Mouse (Mus musculus): ENCODE data around the gene Cmtm6. TPM values are rescaled to one million over a fixed set of nuclear protein-coding genes. Genes with fewer than 3 reads are reported as not detected.
A peak's percentile ranks its signal among the peaks of the same experiment; 100 is the strongest.

Cmtm6 gene
- total RNA-seq, 2 experiments from 2014 or later, result 6.5 to 6.7 TPM

DNA sequence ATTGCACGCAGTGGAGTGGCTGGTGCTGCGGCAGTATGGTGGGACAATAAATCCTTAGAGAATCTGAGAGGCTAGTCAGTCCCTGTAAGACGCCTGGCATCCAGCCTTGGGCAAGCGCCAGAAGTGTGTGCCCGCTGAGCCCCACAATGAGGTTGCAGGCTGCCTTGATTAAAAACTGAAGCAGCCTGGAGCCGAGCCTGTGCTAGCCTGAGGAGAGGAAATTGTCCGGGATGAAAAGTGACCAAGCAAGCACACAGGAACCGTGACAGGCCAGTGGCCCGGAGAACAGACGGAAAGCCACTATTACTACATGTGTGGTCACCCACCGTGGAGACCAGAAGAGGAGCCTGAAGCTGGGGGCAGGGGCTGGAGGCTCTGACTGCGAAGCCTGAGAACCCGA is 36.1 kb downstream of the Cmtm6 start:
- DNase-seq, result no peak
- intact Hi-C loops (cut with DNase I), result no loop called here

GRCm38 (mm10) chr9:114767507-114767906 is 36.6 kb downstream of the Cmtm6 start:
- DNase-seq, result no peak
- intact Hi-C loops (cut with DNase I), result no loop called here

DNA sequence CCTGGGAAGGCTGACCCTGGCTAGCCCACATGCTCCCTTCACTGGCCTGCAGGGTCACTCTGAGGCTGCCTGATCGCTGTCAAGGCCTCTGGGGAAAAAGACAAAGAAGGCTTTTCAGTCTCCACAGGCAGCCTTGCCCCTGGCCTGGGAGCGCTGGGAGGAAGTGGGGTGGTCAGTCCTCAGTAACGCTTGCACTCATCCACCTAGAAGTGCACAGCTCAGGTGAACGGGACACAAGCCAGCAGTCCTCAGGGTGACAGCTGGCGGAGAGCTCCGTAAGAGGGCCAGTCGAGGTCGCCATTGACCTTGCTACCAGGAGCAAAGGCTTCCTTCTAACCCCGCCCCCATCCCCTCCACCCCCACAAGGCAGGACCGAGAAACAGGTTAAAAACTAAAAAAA is 37.1 kb downstream of the Cmtm6 start:
- DNase-seq, result no peak
- intact Hi-C loops (cut with DNase I), result no loop called here

DNA sequence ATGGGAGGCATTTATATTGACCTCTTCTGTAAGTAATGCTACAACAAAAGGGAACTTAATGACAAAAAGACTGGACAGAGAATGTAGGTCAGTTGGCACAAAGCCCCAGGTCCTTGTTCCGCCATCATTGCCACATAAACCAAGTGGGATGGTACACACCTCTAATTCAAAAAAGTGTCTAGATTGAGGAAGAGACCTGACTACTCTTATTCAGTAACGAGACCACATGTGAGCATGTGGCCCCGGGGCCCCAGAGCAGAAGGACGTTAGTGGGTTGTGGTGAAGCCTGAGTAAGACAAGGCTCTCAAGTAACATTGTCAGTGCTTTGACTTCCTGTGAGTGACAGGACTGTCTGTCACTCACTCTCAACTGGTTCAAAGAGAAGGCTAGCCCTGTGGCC is 39.3 kb downstream of the Cmtm6 start:
- no peak for DNase-seq
- intact Hi-C loops (cut with DNase I), result no loop called here

GRCm38 (mm10) chr9:114771565-114771964 is 40.6 kb downstream of the Cmtm6 start:
- intact Hi-C loops (cut with DNase I), result no loop called here
- no peak for DNase-seq

DNA sequence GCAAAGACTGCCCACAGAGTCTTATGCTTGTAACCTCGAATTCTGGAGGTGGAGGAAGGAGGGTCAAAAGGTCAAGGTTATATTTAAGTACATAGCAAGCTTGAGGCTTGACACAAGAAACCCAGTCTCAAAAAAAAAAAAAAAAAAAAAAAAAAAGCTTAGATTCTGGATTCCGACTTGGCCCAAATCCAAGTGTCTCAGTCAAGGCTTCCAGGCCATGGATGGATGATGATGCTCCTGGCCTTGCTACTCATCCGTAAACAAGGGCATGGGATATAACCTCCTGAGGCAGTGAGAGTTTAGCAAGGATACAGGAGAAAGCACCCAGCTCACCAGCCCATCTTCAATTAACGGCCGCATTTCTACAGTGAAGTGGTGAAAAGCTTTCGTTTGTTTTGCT is 43.7 kb downstream of the Cmtm6 start:
- intact Hi-C loops (cut with DNase I), result no loop called here
- no peak for DNase-seq

DNA sequence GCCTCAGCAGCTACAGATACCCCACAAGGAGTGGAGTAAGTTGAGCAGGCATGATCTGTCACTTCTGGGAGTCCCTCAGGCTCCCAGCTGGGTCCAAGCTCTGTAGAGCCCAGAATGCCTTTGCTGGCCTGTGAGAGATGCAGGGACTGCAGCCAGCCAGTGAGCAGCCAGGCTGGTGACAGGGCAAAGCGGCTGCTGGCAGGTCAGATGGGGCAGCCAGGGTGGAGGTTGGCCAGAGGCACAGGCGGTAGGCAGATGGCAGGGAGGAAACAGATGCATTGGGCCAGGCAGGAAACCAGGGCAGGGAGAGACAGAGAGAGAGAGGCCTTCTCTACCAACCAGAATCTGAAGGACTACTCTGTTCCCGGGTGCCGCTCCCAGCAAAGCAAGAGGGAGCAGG is 44.4 kb downstream of the Cmtm6 start:
- DNase-seq, result peak; percentile 38 to 40
- intact Hi-C loops (cut with DNase I), result no loop called here

DNA sequence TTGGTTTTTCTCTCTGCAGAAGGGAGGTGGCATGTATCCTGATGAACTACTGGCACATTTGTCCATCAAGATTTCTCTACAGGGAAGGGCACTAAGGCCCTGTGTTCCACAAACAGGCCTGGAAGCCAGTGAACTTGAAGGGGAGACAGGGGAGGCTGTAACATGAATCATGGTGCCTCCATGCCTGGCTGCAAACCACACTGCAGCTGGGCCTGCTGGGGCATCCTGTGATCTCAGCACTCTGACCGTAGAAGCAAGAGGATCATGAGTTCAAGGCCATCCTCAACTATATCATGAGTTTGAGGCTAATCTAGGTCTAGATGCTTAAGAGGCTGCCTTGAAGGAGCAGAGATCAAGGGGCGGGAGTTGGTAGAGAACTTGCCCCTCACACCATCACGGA is 45.4 kb downstream of the Cmtm6 start:
- DNase-seq, result no peak
- intact Hi-C loops (cut with DNase I), result no loop called here

DNA sequence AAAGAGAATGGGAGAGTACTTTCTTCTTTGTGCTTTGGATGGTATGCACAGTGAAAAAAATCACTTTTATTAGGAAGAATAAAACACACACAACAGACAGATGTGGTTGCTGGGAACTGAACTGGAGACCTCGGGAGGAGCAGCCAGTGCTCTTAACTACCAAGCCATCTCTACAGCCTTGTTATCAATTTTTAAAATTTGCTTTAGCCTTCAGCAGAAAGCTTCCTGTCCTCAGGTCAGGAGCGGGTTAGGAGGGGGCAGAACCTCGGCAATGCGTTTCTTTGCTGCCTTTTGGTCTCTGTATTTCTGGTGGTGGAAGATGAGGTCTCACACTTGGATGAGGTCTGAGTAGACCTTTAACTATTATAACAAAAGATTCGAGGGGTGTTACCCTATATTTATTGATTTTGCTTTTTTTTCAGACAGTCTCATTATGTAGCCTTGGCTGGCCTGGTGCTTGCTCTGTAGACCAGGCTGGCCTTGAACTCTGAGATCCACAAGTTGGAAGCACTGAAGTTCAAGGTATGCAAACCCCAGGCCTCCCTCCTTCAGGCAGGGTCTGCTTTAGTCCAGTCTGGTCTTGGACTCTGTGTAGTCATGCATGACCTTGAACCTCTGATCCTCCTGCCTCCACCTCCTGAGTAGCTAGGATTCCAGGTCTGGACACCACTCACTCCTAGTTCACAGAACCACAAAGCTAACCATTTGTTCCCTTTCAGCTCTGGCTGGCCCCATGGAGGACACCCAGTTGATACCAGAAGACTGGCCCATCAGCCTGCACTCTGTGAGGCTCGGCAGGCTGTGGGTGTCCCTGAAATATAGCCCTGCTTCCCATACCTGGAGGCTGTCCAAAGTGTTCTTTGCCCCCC is 46.5 kb downstream of the Cmtm6 start:
- intact Hi-C loops (cut with DNase I), result no loop called here

GRCm38 (mm10) chr9:114778047-114778390 is 47.1 kb downstream of the Cmtm6 start:
- no peak for DNase-seq
- intact Hi-C loops (cut with DNase I), result no loop called here

More for the DNA sequence above, 46.5 kb downstream of the Cmtm6 start:
- DNase-seq, result no peak

DNA sequence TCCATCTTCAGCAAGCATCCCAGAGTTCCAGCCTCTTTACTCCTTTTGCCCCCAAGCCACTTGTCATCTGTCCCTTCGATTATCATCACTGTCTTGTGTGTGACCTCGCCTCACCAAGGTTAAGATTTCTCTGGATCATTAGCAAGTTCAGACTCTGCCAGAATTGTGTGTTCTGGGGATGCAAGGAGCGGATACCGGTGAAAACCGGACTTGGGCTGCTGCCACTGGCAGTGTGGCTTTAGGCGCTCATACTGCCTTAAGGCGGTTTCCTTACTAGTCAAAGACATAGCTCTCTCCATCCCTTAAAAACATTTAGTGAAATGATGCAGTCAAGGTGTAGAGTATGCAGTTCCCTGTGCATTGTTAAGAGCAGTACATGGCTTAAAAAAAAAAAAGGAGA is 48.0 kb downstream of the Cmtm6 start:
- intact Hi-C loops (cut with DNase I), result no loop called here
- DNase-seq, result no peak

GRCm38 (mm10) chr9:114779984-114780745 is 49.2 kb downstream of the Cmtm6 start:
- intact Hi-C loops (cut with DNase I), result no loop called here

DNA sequence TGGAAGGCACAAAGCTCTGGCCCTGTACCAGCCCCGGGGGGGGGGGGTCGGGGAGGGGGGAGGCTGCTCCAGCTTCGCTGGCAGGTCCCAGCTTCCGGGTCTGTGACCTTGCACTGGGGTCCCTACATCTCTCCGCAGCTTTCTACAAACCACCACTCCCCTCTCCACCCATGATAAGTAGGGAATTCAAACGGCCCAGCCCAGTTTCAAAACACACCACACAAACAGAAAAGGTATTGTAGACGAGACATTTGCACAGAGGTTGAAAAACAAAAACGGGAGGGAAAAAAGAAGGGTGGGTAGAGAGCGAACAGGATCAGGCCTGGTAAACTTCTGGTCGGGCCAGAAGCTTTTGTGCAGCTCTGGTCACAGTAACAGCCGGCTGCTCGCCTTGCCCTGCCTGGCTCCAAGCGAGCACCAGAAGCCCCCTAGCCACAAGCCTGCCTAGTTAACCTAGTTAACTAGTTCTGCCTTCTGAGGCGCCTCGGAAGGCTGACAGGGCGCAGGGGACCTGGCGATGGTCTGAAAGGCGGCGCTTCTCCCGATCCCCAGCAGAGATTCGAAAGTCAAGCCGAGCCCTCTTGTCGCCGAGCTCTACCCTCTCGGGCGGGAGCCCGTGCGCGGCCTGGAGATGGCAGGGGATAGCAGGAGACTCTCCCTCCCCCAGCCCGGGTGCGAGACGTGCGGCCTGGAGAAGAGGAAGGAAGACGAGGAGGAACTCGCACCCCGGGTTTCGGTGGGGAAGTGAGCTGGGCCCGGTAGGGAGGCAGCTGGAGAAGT is 50.0 kb downstream of the Cmtm6 start:
- DNase-seq, result peak; percentile 30 to 46
- intact Hi-C loops (cut with DNase I), result no loop called here

More at GRCm38 (mm10) chr9:114779984-114780745, 49.2 kb downstream of the Cmtm6 start:
- no peak for DNase-seq

GRCm38 (mm10) chr9:114781526-114782212 is 50.8 kb downstream of the Cmtm6 start, which contains the start of gene Cmtm7:
Gene Cmtm7 (minus strand): TSS chr9:114781856.
- peak; percentile 66 to 70 for DNase-seq
- intact Hi-C loops (cut with DNase I), result no loop called here

DNA sequence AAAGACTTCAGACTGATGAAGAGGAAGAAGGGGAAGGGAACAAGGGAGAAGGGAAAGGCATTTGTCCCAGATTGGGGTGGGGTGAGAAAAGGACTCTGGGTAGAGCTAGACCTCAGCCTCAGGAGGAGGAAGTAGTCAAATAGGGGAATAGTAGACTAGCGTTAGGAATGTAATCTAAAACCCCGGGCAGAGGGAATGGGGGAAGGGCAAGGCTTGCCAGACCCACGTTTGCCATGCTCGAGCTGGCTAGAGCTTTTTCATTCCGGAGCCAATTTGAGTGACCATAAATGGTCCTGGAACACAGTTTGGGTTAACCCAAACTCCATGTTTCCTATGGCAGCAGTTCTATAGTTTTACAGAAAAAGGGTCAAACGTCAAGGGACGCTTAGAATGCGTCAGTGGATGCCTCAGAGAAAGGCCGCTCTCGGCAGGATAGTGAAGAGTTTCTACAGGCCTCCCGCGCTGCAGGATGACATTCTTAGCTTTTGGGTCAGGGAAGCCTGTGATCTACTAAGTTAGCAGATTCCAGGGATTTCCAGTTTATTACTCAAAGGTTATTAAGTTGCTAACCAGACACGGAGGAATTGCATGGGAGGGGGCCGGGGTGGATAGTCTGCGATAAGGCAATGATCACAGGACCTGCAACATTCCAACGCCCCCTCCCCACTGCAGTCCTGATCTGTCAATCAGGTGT is 54.7 kb downstream of the Cmtm6 start:
- intact Hi-C loops (cut with DNase I), result no loop called here

DNA sequence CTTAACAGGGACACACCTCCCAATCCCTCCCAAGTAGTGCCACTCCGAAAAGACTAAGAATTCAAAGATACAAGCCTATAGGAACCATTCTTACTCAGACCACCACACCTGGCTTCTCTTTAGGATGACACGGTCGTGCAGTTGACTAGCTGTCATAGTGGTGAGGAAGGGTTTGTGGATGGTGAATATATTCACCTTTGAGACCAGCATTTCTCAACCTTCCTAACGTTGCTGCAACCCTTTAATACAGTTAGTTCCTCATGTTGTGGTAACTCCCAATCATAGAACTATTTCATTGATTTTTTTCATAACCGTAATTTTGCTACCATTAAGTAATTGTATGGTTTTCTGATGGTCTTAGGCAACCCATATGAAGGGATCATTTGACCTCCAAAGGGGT is 56.2 kb downstream of the Cmtm6 start:
- DNase-seq, result no peak
- intact Hi-C loops (cut with DNase I), result no loop called here

More for the DNA sequence above, 54.7 kb downstream of the Cmtm6 start:
- DNase-seq, result no peak

DNA sequence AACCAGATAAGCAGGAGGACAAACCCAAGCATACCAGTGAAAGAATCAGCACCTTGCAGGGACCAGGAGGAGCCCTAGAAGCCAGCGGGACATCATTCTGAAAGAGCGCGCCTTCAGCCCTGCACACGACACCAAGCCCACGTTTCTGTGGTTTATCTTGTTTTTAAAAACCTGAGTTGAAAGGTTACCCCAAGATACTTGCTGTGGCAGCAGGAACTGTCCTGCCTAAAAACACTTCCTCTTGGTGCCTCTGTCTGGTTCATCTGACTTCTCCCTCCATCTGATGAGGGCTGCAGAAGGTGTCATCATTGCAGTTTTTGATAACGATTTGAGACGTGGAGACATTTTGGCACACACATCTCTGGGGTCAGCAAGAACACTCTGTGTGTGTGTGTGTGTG is 56.8 kb downstream of the Cmtm6 start:
- no peak for DNase-seq
- intact Hi-C loops (cut with DNase I), result no loop called here

DNA sequence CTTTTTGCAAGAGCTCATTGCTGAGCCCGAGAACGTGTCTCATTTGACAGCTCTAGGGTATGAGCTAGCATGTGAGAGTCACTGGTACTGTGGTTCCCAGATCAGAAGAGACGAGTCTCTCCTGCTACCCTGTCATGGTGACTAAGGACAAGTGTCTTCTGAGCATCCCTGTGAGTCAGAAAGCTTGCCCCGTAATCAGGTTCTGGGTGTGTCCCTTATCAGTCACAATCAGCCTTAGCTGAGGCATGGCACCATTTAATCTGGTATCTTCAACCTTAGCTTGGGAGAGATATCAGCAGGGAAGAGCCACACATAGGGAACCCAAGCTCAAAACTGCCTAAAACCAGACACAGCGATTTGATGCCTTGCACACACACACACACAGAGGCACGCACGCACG is 57.8 kb downstream of the Cmtm6 start:
- DNase-seq, result no peak
- intact Hi-C loops (cut with DNase I), result no loop called here

DNA sequence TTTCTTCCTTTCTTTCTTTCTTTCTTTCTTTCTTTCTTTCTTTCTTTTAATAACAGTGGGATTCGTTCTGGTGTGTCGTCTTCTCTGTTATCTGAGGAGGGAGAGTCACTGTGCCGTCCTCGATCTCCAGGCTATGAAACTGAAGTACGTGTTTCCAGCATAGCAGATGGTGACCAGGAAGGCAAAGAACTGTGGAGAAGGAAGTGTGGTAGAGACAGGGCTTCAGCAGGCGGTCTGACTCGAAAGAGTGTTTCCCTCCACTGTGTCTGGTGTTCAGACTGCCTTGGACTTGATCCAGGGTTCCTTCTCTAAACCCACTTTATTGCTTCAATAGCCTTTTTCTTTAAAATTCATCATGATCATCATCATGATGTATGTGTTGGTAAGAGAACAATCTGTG is 58.6 kb downstream of the Cmtm6 start:
- intact Hi-C loops (cut with DNase I), result no loop called here
- DNase-seq, result no peak

DNA sequence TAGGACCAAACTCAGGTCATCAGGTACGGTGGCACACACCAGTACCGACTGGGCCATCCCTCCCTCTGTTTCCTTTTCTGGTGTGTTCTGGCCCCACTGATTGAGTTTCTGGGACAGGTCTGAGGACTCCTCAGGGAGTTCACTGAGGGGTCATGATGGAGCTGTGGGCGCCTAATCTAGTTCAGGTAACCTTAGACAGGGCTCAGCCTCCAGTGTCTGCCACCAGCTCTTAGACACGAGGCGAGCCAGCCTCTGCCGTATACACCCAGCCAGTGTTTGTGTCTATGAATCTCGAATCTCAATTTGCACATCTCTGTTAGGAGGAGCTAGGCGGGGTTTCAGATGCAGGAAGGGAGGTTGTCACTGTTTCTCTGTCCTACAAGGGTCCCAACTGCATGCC is 59.1 kb downstream of the Cmtm6 start:
- intact Hi-C loops (cut with DNase I), result no loop called here
- no peak for DNase-seq

Measured in gastrocnemius, postnatal 36 days (tissue).